Mouse (Mus musculus): ENCODE results near the gene Ipo13. TPM values are rescaled to one million over a fixed set of nuclear protein-coding genes. Genes with fewer than 3 reads are reported as not detected.

Ipo13 gene
- polyA plus RNA-seq, 2 experiments: 38.8 to 63.4 TPM

DNA sequence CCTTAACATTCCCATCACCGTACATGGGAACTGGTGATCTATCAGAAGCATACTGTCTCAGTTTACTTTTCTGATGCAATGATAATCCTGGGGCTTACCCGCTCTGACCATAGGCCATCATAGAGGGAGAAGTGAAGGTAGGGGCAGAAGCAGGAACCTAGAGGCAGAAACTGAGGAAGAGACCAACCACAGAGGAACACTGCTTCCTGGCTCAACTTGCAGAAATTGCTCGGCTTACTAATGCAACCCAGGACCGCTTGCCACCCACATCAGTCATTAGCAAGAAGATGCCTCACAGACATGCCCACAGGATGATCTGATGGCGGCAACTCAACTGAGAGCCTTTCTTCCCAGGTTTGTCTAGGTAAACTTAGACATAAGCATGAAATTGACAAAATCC is 4.0 kb upstream of the Ipo13 start:
- Histone ChIP-seq H3K9ac (ENCODE audit: low read depth, low read length, severe bottlenecking) (no peak overlapping the region), H3K4me2 (replicated peaks; ENCODE audit: low read depth, low read length, severe bottlenecking) (no peak overlapping the region), H3K36me3 (ENCODE audit: control insufficient read depth, insufficient read depth, low read length) (no peaks in the 10 kb centered on the region), H3K27ac (replicated peaks; ENCODE audit: low read depth, low read length) (no peak overlapping the region), H3K9me3 (ENCODE audit: control insufficient read depth, low read length) (no peaks in the 10 kb centered on the region), H3K27me3 (ENCODE audit: control insufficient read depth, insufficient read depth, low read length) (no peaks in the 10 kb centered on the region), H3K4me1 (ENCODE audit: control insufficient read depth, insufficient read depth, low read length) (peaks cover 6% of the 10 kb centered on the region), H3K4me3 (replicated peaks; ENCODE audit: low read length) (no peak overlapping the region)
- 83% methylated on average over 5 of the region's 5 CpGs for WGBS
- no peak for TF ChIP-seq POLR2A (IDR thresholded peaks at IDR 0.05; ENCODE audit: borderline replicate concordance, extremely low read depth, insufficient read depth, insufficient read length)
- DNase-seq (ENCODE audit: low spot score): no peak
- ATAC-seq (ENCODE audit: low FRiP score, low read depth): no peak

DNA sequence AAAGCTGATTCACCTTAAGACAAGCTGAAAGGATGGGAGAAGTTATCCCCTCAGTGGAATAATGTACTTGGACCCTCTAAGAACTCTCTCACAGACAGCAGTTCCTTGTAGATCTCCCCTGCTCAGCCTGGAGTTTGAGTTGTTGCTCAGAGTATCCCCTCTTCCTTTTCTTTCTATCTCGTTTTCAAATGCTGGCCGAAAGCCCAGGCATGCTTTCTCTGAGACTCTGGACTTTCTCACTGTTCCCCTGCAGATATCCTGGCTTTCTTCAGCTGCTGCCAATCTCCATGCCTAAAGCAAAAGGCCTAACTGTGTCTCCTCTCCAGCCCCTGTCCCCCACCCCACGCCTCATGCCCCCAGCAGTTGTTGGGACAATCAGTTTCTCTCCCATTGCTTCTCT is 3.5 kb upstream of the Ipo13 start:
- no peaks in the 10 kb centered on the region for H3K9me3 ChIP-seq (ENCODE audit: control insufficient read depth, low read length)
- no peak for TF ChIP-seq POLR2A (IDR thresholded peaks at IDR 0.05; ENCODE audit: borderline replicate concordance, extremely low read depth, insufficient read depth, insufficient read length)
- 77% methylated on average over 3 of the region's 3 CpGs for WGBS
- peaks cover 11% of the 10 kb centered on the region for H3K4me1 ChIP-seq (ENCODE audit: control insufficient read depth, insufficient read depth, low read length)
- H3K4me2 ChIP-seq (replicated peaks; ENCODE audit: low read depth, low read length, severe bottlenecking): no peak overlapping the region
- DNase-seq (ENCODE audit: low spot score): peak; percentile 44
- no peak for ATAC-seq (ENCODE audit: low FRiP score, low read depth)
- H3K27ac ChIP-seq (replicated peaks; ENCODE audit: low read depth, low read length): no peak overlapping the region
- no peaks in the 10 kb centered on the region for H3K36me3 ChIP-seq (ENCODE audit: control insufficient read depth, insufficient read depth, low read length)
- H3K4me3 ChIP-seq (replicated peaks; ENCODE audit: low read length): no peak overlapping the region
- H3K9ac ChIP-seq (ENCODE audit: low read depth, low read length, severe bottlenecking): no peak overlapping the region
- no peaks in the 10 kb centered on the region for H3K27me3 ChIP-seq (ENCODE audit: control insufficient read depth, insufficient read depth, low read length)

DNA sequence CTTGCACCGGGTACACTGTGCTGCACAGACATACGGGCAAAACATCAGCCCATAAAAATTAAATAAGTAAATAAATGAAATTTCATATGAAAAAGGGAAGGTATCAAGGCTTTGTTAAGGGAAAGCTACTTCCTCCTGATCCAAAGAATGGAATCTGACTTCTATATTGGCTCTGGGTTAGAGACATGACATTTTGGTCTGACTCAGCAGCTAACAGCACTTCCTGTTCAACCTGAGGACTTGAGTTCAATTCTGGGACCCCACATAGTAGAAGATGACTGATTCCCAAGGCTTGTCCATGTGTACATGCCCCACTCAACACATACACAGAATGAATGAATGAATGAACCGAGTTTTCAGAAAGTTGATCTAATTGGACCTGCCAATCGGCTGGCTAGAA is 3.0 kb upstream of the Ipo13 start:
- Histone ChIP-seq H3K36me3 (ENCODE audit: control insufficient read depth, insufficient read depth, low read length) (no peaks in the 10 kb centered on the region), H3K27ac (replicated peaks; ENCODE audit: low read depth, low read length) (no peak overlapping the region), H3K9ac (ENCODE audit: low read depth, low read length, severe bottlenecking) (no peak overlapping the region), H3K4me3 (replicated peaks; ENCODE audit: low read length) (no peak overlapping the region), H3K9me3 (ENCODE audit: control insufficient read depth, low read length) (no peaks in the 10 kb centered on the region), H3K4me1 (ENCODE audit: control insufficient read depth, insufficient read depth, low read length) (peaks cover 15% of the 10 kb centered on the region), H3K4me2 (replicated peaks; ENCODE audit: low read depth, low read length, severe bottlenecking) (no peak overlapping the region), H3K27me3 (ENCODE audit: control insufficient read depth, insufficient read depth, low read length) (no peaks in the 10 kb centered on the region)
- 88% methylated on average over 4 of the region's 4 CpGs for WGBS
- DNase-seq (ENCODE audit: low spot score): no peak
- TF ChIP-seq POLR2A (IDR thresholded peaks at IDR 0.05; ENCODE audit: borderline replicate concordance, extremely low read depth, insufficient read depth, insufficient read length): no peak
- no peak for ATAC-seq (ENCODE audit: low FRiP score, low read depth)

DNA sequence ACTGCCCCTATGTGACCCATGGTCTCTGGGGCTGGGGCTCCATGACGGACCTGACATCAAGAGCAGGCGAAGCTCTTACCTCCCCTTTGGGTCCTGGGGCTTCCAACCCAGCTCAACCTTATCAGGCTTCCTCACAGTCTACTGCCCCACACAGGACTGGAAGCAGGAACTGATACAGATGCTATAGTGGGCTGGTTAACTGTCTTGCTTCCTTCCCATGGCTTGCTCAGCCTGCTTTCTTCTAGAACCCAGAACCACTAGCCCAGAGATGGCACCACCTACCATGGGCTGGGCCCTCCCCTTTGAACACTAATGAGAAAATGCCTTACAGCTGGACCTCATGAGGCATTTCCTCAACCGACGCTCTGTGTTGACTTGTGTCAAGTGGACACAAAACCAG is 2.6 kb upstream of the Ipo13 start:
- Histone ChIP-seq H3K9me3 (ENCODE audit: control insufficient read depth, low read length) (no peaks in the 10 kb centered on the region), H3K27ac (replicated peaks; ENCODE audit: low read depth, low read length) (no peak overlapping the region), H3K9ac (ENCODE audit: low read depth, low read length, severe bottlenecking) (no peak overlapping the region), H3K4me3 (replicated peaks; ENCODE audit: low read length) (no peak overlapping the region), H3K27me3 (ENCODE audit: control insufficient read depth, insufficient read depth, low read length) (no peaks in the 10 kb centered on the region), H3K36me3 (ENCODE audit: control insufficient read depth, insufficient read depth, low read length) (0 out of 2 replicates have a peak, but pooled peaks cover 4% of the 10 kb centered on the region), H3K4me2 (replicated peaks; ENCODE audit: low read depth, low read length, severe bottlenecking) (no peak overlapping the region), H3K4me1 (ENCODE audit: control insufficient read depth, insufficient read depth, low read length) (peaks cover 18% of the 10 kb centered on the region)
- no peak for TF ChIP-seq POLR2A (IDR thresholded peaks at IDR 0.05; ENCODE audit: borderline replicate concordance, extremely low read depth, insufficient read depth, insufficient read length)
- DNase-seq (ENCODE audit: low spot score): no peak
- WGBS: 80% methylated on average over 4 of the region's 4 CpGs
- no peak for ATAC-seq (ENCODE audit: low FRiP score, low read depth)

DNA sequence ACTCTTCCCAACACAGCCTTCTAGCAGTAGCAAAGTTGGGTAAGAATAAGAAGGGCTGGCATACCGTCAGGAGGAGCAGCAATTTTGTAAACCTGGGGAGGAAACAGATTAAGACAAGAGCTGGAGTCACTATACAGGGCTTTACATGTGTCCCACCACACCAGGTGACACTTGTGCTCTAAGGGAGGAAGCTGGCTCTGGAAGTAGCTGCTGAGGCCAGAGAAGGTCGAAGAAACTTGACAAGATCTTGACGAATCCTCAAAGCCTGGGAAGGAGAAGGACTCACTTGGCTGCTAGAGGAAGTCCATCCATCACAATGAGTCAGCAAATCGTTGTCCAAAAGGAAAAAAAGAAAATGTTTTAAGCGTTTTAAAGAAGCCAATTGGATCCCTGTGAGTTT is 1.6 kb upstream of the Ipo13 start:
- TF ChIP-seq POLR2A (IDR thresholded peaks at IDR 0.05; ENCODE audit: borderline replicate concordance, extremely low read depth, insufficient read depth, insufficient read length): no peak
- Histone ChIP-seq H3K36me3 (ENCODE audit: control insufficient read depth, insufficient read depth, low read length) (peaks cover 14% of the 10 kb centered on the region), H3K9ac (ENCODE audit: low read depth, low read length, severe bottlenecking) (no peak overlapping the region), H3K4me2 (replicated peaks; ENCODE audit: low read depth, low read length, severe bottlenecking) (no peak overlapping the region), H3K27ac (replicated peaks; ENCODE audit: low read depth, low read length) (no peak overlapping the region), H3K4me1 (ENCODE audit: control insufficient read depth, insufficient read depth, low read length) (peaks cover 18% of the 10 kb centered on the region), H3K9me3 (ENCODE audit: control insufficient read depth, low read length) (no peaks in the 10 kb centered on the region), H3K4me3 (replicated peaks; ENCODE audit: low read length) (no peak overlapping the region), H3K27me3 (ENCODE audit: control insufficient read depth, insufficient read depth, low read length) (no peaks in the 10 kb centered on the region)
- no peak for DNase-seq (ENCODE audit: low spot score)
- ATAC-seq (ENCODE audit: low FRiP score, low read depth): no peak
- WGBS: 78% methylated on average over 5 of the region's 5 CpGs

All from limb, embryonic 14.5 days (tissue).